Mouse (Mus musculus) heart, embryonic 13.5 days (tissue): Measurements from ENCODE around the gene Rph3al. TPM values are rescaled to one million over a fixed set of nuclear protein-coding genes. Genes with fewer than 3 reads are reported as not detected.

Experiments
- ATAC-seq: fragments of 200-750 bp; cut with Nextera tagmentation; 2 replicates; pipeline ENCODE4 v1.8.0; 2017; ENCODE audit warnings: moderate TSS enrichment; ENCODE audit not compliant: insufficient number of reproducible peaks, low FRiP score, low TSS enrichment; ENCODE audit errors: extremely low read depth
- H3K27ac ChIP-seq: fragments of 300-500 bp; sonication (generic); replicated peaks from 2 replicates; pipeline ENCODE4 v1.5.1; 2015; ENCODE audit warnings: moderate library complexity, mild to moderate bottlenecking, inconsistent platforms
- H3K27me3 ChIP-seq: fragments of 300-500 bp; sonication (generic); replicated peaks from 2 replicates; pipeline ENCODE4 v1.6.1; 2015; ENCODE audit warnings: mild to moderate bottlenecking, inconsistent platforms
- H3K36me3 ChIP-seq: fragments of 300-500 bp; sonication (generic); 2 replicates; pipeline ENCODE4 v1.6.1; 2015; ENCODE audit warnings: mild to moderate bottlenecking, inconsistent platforms
- H3K4me1 ChIP-seq: fragments of 300-500 bp; sonication (generic); 2 replicates; pipeline ENCODE4 v1.6.1; 2015; ENCODE audit warnings: inconsistent platforms
- H3K4me2 ChIP-seq: fragments of 300-500 bp; sonication (generic); 2 replicates; pipeline ENCODE4 v1.6.1; 2015; ENCODE audit warnings: inconsistent platforms, mild to moderate bottlenecking, moderate library complexity
- H3K4me3 ChIP-seq: fragments of 300-500 bp; sonication (generic); 2 replicates; pipeline ENCODE4 v1.5.1; 2015; ENCODE audit warnings: moderate library complexity, mild to moderate bottlenecking, inconsistent platforms
- H3K9ac ChIP-seq: fragments of 300-500 bp; sonication (generic); 2 replicates; pipeline ENCODE4 v1.6.1; 2015; ENCODE audit warnings: inconsistent platforms, mild to moderate bottlenecking, moderate library complexity
- H3K9me3 ChIP-seq: fragments of 300-500 bp; sonication (generic); 2 replicates; pipeline ENCODE4 v1.6.1; 2016; ENCODE audit warnings: inconsistent platforms
- WGBS: fragments of 180-500 bp; shearing (Covaris S2); methylation state at CpG from one replicate; pipeline ENCODE4 v1.1.7; 2015; ENCODE audit warnings: mixed read lengths; 5-methylcytosine and 5-hydroxymethylcytosine counted together
- polyA plus RNA-seq: library from polyadenylated mRNA; unstranded; fragments of >200 nt; fragmentation: Nextera tagmentation; extraction: Ambion mirVana; gene quantifications from 2 replicates; pipeline ENCODE4 v1.2.1, GENCODE M21; 2015

Rph3al gene
- polyA plus RNA-seq, 1 experiment from 2014 or later, result 5.3 TPM

- H3K27me3 ChIP-seq, result peaks cover 23% of the 10 kb centered on the region
- no peak overlapping the region for H3K4me2 ChIP-seq
- no peak for ATAC-seq
- no peaks in the 10 kb centered on the region for H3K4me1 ChIP-seq
- H3K9me3 ChIP-seq, result no peaks in the 10 kb centered on the region
- no peaks in the 10 kb centered on the region for H3K36me3 ChIP-seq
- no peak overlapping the region for H3K27ac ChIP-seq
- H3K4me3 ChIP-seq, result no peak overlapping the region
- no peak overlapping the region for H3K9ac ChIP-seq
- 71% methylated on average over 8 of the region's 8 CpGs for WGBS
Measured at GRCm38 (mm10) chr11:75785897-75786296, 152.3 kb downstream of the Rph3al start.

- H3K4me2 ChIP-seq, result no peak overlapping the region
- H3K27me3 ChIP-seq, result peaks cover 7% of the 10 kb centered on the region
- H3K27ac ChIP-seq, result no peak overlapping the region
- no peak for ATAC-seq
- H3K4me3 ChIP-seq, result no peak overlapping the region
- no peaks in the 10 kb centered on the region for H3K4me1 ChIP-seq
- no peak overlapping the region for H3K9ac ChIP-seq
- no peaks in the 10 kb centered on the region for H3K36me3 ChIP-seq
- 72% methylated on average over 5 of the region's 5 CpGs for WGBS
- no peaks in the 10 kb centered on the region for H3K9me3 ChIP-seq
Measured at GRCm38 (mm10) chr11:75783799-75784198, 154.4 kb downstream of the Rph3al start.

- H3K4me3 ChIP-seq, result no peak overlapping the region
- no peaks in the 10 kb centered on the region for H3K4me1 ChIP-seq
- no peaks in the 10 kb centered on the region for H3K9me3 ChIP-seq
- H3K27ac ChIP-seq, result no peak overlapping the region
- ATAC-seq, result no peak
- H3K4me2 ChIP-seq, result no peak overlapping the region
- no peak overlapping the region for H3K9ac ChIP-seq
- WGBS, result 20% methylated on average over 6 of the region's 6 CpGs
- H3K36me3 ChIP-seq, result no peaks in the 10 kb centered on the region
- H3K27me3 ChIP-seq, result peaks cover 12% of the 10 kb centered on the region
Measured at GRCm38 (mm10) chr11:75781919-75782318, 156.3 kb downstream of the Rph3al start.

Other genes starting within 250 kb of the Rph3al start
- gene Ywhae, start 205.6 kb downstream of the Rph3al start, polyA plus RNA-seq, result 681 and 729 TPM in 2 replicates
- gene Doc2b, start 142.4 kb downstream of the Rph3al start, polyA plus RNA-seq, result 0.23 and 0.32 TPM in 2 replicates
- gene 1700016K19Rik, start 61.5 kb upstream of the Rph3al start, polyA plus RNA-seq, result not detected in 2 replicates
- gene Rflnb, start 89.4 kb upstream of the Rph3al start, polyA plus RNA-seq, result 9.5 and 10.7 TPM in 2 replicates
- gene Vps53, start 241.2 kb upstream of the Rph3al start, polyA plus RNA-seq, result 28.4 and 31.8 TPM in 2 replicates
- 22.8 and 26.9 TPM in 2 replicates for gene Fam57a, start 241.2 kb upstream of the Rph3al start, polyA plus RNA-seq